9 mouse cellular contexts compared by ENCODE assay signal in genomic region chr6:148104212-148104611, GRCm38 (mm10). TPM values are rescaled to one million over a fixed set of nuclear protein-coding genes. Genes with fewer than 3 reads are reported as not detected.
DNase-seq lines count a peak whose midpoint lies in the region; ATAC-seq and TF ChIP-seq lines count a peak whose summit lies in the region.
"Had no signal": no experiment of that assay in that cellular context is flagged by ENCODE, and none has a peak within 500 bp of the region (broad histone marks: within the 10 kb centered on the region; RNA-seq: fewer than 3 reads in every experiment).

No protein-coding gene starts in this region.

- TF ChIP-seq EP300 in stomach, postnatal 0 days (optimal IDR thresholded peaks at IDR 0.05) = no peak

- H3K36me3 ChIP-seq in forebrain, embryonic 11.5 days (ENCODE audit: control insufficient read depth, insufficient read depth, low read length) = no peaks in the 10 kb centered on the region
- H3K36me3 ChIP-seq in forebrain, embryonic 13.5 days (ENCODE audit: poor library complexity, severe bottlenecking) = no peaks in the 10 kb centered on the region
- no peaks in the 10 kb centered on the region for H3K36me3 ChIP-seq in embryonic facial prominence, embryonic 11.5 days (replicated peaks; ENCODE audit: control insufficient read depth, insufficient read depth, low read depth, low read length)
- H3K36me3 ChIP-seq in stomach, postnatal 0 days (ENCODE audit: control insufficient read depth, insufficient read depth, low read length) = no peaks in the 10 kb centered on the region
- H3K36me3 ChIP-seq: heart, embryonic 15.5 days had no signal

- POLR2A ChIA-PET in Patski (lab: Charles Lee) = no interaction called here

- ATAC-seq in forebrain, embryonic 11.5 days (replicated peaks; ENCODE audit: low FRiP score) = no peak
- ATAC-seq in forebrain, embryonic 13.5 days = no peak
- no peak for ATAC-seq in Patski
- ATAC-seq in embryonic facial prominence, embryonic 11.5 days (replicated peaks; ENCODE audit: insufficient number of reproducible peaks, low FRiP score, low TSS enrichment, low read depth) = no peak
- ATAC-seq in stomach, postnatal 0 days (ENCODE audit: low FRiP score, low TSS enrichment) = no peak

- H3K27ac ChIP-seq in forebrain, embryonic 11.5 days (ENCODE audit: low read depth, low read length) = no peak overlapping the region
- H3K27ac ChIP-seq in forebrain, embryonic 13.5 days = no peak overlapping the region
- no peak overlapping the region for H3K27ac ChIP-seq in embryonic facial prominence, embryonic 11.5 days (replicated peaks; ENCODE audit: low read depth, low read length)
- H3K27ac ChIP-seq in stomach, postnatal 0 days (replicated peaks) = no peak overlapping the region
- H3K27ac ChIP-seq: heart, embryonic 15.5 days had no signal

- no peak overlapping the region for H3K4me2 ChIP-seq in forebrain, embryonic 11.5 days (ENCODE audit: low read depth, low read length, severe bottlenecking)
- no peak overlapping the region for H3K4me2 ChIP-seq in forebrain, embryonic 13.5 days
- no peak overlapping the region for H3K4me2 ChIP-seq in embryonic facial prominence, embryonic 11.5 days (ENCODE audit: low read depth, low read length)
- no peak overlapping the region for H3K4me2 ChIP-seq in stomach, postnatal 0 days (replicated peaks; ENCODE audit: low read depth)
- H3K4me2 ChIP-seq: heart, embryonic 15.5 days had no signal

- no peaks in the 10 kb centered on the region for H3K27me3 ChIP-seq in forebrain, embryonic 11.5 days (ENCODE audit: control insufficient read depth, insufficient read depth, low read length)
- no peaks in the 10 kb centered on the region for H3K27me3 ChIP-seq in forebrain, embryonic 13.5 days
- H3K27me3 ChIP-seq in Patski = peaks cover 11% of the 10 kb centered on the region
- no peaks in the 10 kb centered on the region for H3K27me3 ChIP-seq in embryonic facial prominence, embryonic 11.5 days (ENCODE audit: control insufficient read depth, insufficient read depth, low read length)
- no peaks in the 10 kb centered on the region for H3K27me3 ChIP-seq in stomach, postnatal 0 days (ENCODE audit: control insufficient read depth, insufficient read depth, low read length)
- H3K27me3 ChIP-seq: heart, embryonic 15.5 days had no signal

- H3K9ac ChIP-seq in forebrain, embryonic 11.5 days (ENCODE audit: low read length) = no peak overlapping the region
- H3K9ac ChIP-seq in forebrain, embryonic 13.5 days = no peak overlapping the region
- no peak overlapping the region for H3K9ac ChIP-seq in embryonic facial prominence, embryonic 11.5 days (replicated peaks; ENCODE audit: low read length)
- H3K9ac ChIP-seq in stomach, postnatal 0 days (ENCODE audit: low read length) = no peak overlapping the region
- H3K9ac ChIP-seq: heart, embryonic 15.5 days had no signal

- peak; percentile 56 for DNase-seq in forebrain, embryonic 11.5 days (ENCODE audit: low spot score)
- peak; percentile 39 to 53 for DNase-seq in left cerebral cortex, postnatal 14 days (ENCODE audit: low spot score in 2 of 2)
- DNase-seq in left cerebral cortex, adult 8-10 months (ENCODE audit: low spot score in 2 of 2) = no peak
- DNase-seq in Patski (ENCODE audit: low read depth, low spot score) = no peak
- DNase-seq in embryonic facial prominence, embryonic 11.5 days (ENCODE audit: low spot score) = peak; percentile 51
- DNase-seq in stomach, postnatal 0 days (ENCODE audit: low spot score) = peak; percentile 39
- DNase-seq in left cerebral cortex, postnatal 36 days (ENCODE audit: low spot score in 2 of 2) = no peak

- H3K4me1 ChIP-seq in forebrain, embryonic 11.5 days (replicated peaks; ENCODE audit: control insufficient read depth, insufficient read depth, low read length) = no peaks in the 10 kb centered on the region
- no peaks in the 10 kb centered on the region for H3K4me1 ChIP-seq in forebrain, embryonic 13.5 days
- H3K4me1 ChIP-seq in embryonic facial prominence, embryonic 11.5 days (ENCODE audit: control insufficient read depth, insufficient read depth, low read length) = no peaks in the 10 kb centered on the region
- no peaks in the 10 kb centered on the region for H3K4me1 ChIP-seq in stomach, postnatal 0 days (replicated peaks; ENCODE audit: control insufficient read depth, insufficient read depth)
- H3K4me1 ChIP-seq: heart, embryonic 15.5 days had no signal

- TF ChIP-seq CTCF in Patski (IDR thresholded peaks at IDR 0.05) = peak; percentile 58
- peak; percentile 65 for TF ChIP-seq CTCF in stomach, postnatal 0 days (IDR thresholded peaks at IDR 0.05; ENCODE audit: low read depth)

- 36% methylated on average over 9 of the region's 9 CpGs for WGBS in forebrain, embryonic 11.5 days
- WGBS in forebrain, embryonic 13.5 days = 35% methylated on average over 9 of the region's 9 CpGs
- 40% methylated on average over 9 of the region's 9 CpGs for WGBS in embryonic facial prominence, embryonic 11.5 days
- 35% methylated on average over 9 of the region's 9 CpGs for WGBS in stomach, postnatal 0 days

- H3K4me3 ChIP-seq in forebrain, embryonic 11.5 days (ENCODE audit: low read depth, low read length) = no peak overlapping the region
- H3K4me3 ChIP-seq in forebrain, embryonic 13.5 days = no peak overlapping the region
- no peak overlapping the region for H3K4me3 ChIP-seq in embryonic facial prominence, embryonic 11.5 days (ENCODE audit: low read depth, low read length)
- H3K4me3 ChIP-seq in stomach, postnatal 0 days (ENCODE audit: low read depth, low read length) = no peak overlapping the region
- H3K4me3 ChIP-seq: heart, embryonic 15.5 days had no signal

- in situ Hi-C loops in Patski (cut with MboI; ENCODE audit: low pct_unique_long_range_greater_than_20kb) = no loop called here

- intact Hi-C loops in left cerebral cortex, postnatal 14 days (cut with DNase I) = no loop called here
- intact Hi-C loops in left cerebral cortex, postnatal 36 days (cut with DNase I) = no loop called here

- CTCF ChIA-PET in Patski (lab: Charles Lee) = interaction anchor here (0.9 to 1.2 kb wide), 5 partner anchors 10 to 413 kb away, joined by 3 to 4 read pairs (median 3); no protein-coding TSS in a partner anchor

- no peaks in the 10 kb centered on the region for H3K9me3 ChIP-seq in forebrain, embryonic 11.5 days (ENCODE audit: control insufficient read depth, low read length)
- no peaks in the 10 kb centered on the region for H3K9me3 ChIP-seq in forebrain, embryonic 13.5 days (replicated peaks)
- H3K9me3 ChIP-seq in embryonic facial prominence, embryonic 11.5 days (replicated peaks; ENCODE audit: control insufficient read depth, low read length) = no peaks in the 10 kb centered on the region
- H3K9me3 ChIP-seq in stomach, postnatal 0 days (ENCODE audit: control insufficient read depth, low read length) = no peaks in the 10 kb centered on the region
- H3K9me3 ChIP-seq: heart, embryonic 15.5 days had no signal

RNA-seq across cellular contexts. Expression of gene Far2, which starts 57.2 kb away (rescaled TPM):
- polyA plus RNA-seq in forebrain, embryonic 11.5 days (2014; fragmentation: Nextera tagmentation; extraction: Ambion mirVana) = 2.6 and 2.7 TPM in 2 replicates
- 5.7 and 6.2 TPM in 2 replicates for polyA plus RNA-seq in forebrain, embryonic 13.5 days (2015; fragmentation: Nextera tagmentation; extraction: Ambion mirVana)
- total RNA-seq in left cerebral cortex, postnatal 14 days (2021) = 10 to 100 TPM; 29.4 to 30.5 TPM
- 10 to 100 TPM; 20.0 to 22.4 (median 21.7) TPM for total RNA-seq in left cerebral cortex, adult 8-10 months (2022)
- 1.2 TPM for polyA plus RNA-seq in Patski (2021)
- polyA plus RNA-seq in embryonic facial prominence, embryonic 11.5 days (2014; fragmentation: Nextera tagmentation; extraction: Ambion mirVana) = 2.0 and 2.4 TPM in 2 replicates
- 30.8 and 31.5 TPM in 2 replicates for polyA plus RNA-seq in stomach, postnatal 0 days (2015; fragmentation: Nextera tagmentation; extraction: Ambion mirVana)
- 10 to 100 TPM; 19.6 to 20.1 TPM for total RNA-seq in left cerebral cortex, postnatal 36 days (2021)

Comparison
In these comparisons a context has a peak if more than half of its experiments do, and no peak if none do; other contexts are left out.
1. DNase-seq: peak in forebrain, embryonic 11.5 days (single experiment), left cerebral cortex, postnatal 14 days (2 of 2), embryonic facial prominence, embryonic 11.5 days (single experiment) and stomach, postnatal 0 days (single experiment); none in left cerebral cortex, adult 8-10 months (0 of 2), Patski (single experiment) and left cerebral cortex, postnatal 36 days (0 of 2).